Mouse (Mus musculus) heart, adult 8-10 months (tissue): ENCODE data around the gene Gm10024. TPM values are rescaled to one million over a fixed set of nuclear protein-coding genes. Genes with fewer than 3 reads are reported as not detected.
"Not testable (repeated sequence)": the region's sequence is repeated elsewhere in the genome, so short reads cannot be mapped to it uniquely, and the experiment has no call there.

Experiments
- DNase-seq: peaks from one replicate; pipeline ENCODE4 v3.0.0; 2022; ENCODE audit warnings: low spot score
- total RNA-seq, 4 experiments: library from RNA; stranded (reverse); gene quantifications; 2 replicates each; pipeline ENCODE4 v1.2.4; 2022

Gm10024 gene
- total RNA-seq, 4 experiments from 2014 or later, result not detected

GRCm38 (mm10) chr10:77729241-77729640 lies 18.0 kb downstream of the Gm10024 start:
- no peak for DNase-seq

- no peak for DNase-seq
Observed at GRCm38 (mm10) chr10:77735928-77736327, 24.7 kb downstream of the Gm10024 start.

- no peak for DNase-seq
Observed at GRCm38 (mm10) chr10:77738929-77739328, 27.7 kb downstream of the Gm10024 start.

- not testable (repeated sequence) for DNase-seq
Observed at GRCm38 (mm10) chr10:77741924-77742688, 30.8 kb downstream of the Gm10024 start, which contains the start of gene Gm18596. Gene Gm18596 (minus strand): TSS chr10:77742638.

GRCm38 (mm10) chr10:77750686-77751085 lies 39.4 kb downstream of the Gm10024 start:
- not testable (repeated sequence) for DNase-seq

GRCm38 (mm10) chr10:77751254-77751653 lies 40.0 kb downstream of the Gm10024 start, which contains the start of gene Gm9736:
Gene Gm9736 (minus strand): TSS chr10:77751354.
- DNase-seq, result not testable (repeated sequence)

- not testable (repeated sequence) for DNase-seq
Observed at GRCm38 (mm10) chr10:77752312-77752711, 41.1 kb downstream of the Gm10024 start.

- DNase-seq, result no peak
Observed at GRCm38 (mm10) chr10:77753448-77753847, 42.2 kb downstream of the Gm10024 start.

- not testable (repeated sequence) for DNase-seq
Observed at GRCm38 (mm10) chr10:77759582-77759981, 48.3 kb downstream of the Gm10024 start, which contains the start of gene Gm3233. Gene Gm3233 (minus strand): TSS chr10:77759682.

Other genes starting within 250 kb of the Gm10024 start
- gene Fam207a, start 195.7 kb upstream of the Gm10024 start, total RNA-seq, result 10 to 100 TPM in 1 of 4 experiments, 1 to 10 TPM in 3; 8.0 to 12.4 (median 9.1) TPM
- 10 to 100 TPM in 1 of 4 experiments, 1 to 10 TPM in 3; 3.3 to 25.5 (median 3.7) TPM for gene Itgb2, start 181.2 kb upstream of the Gm10024 start, total RNA-seq
- gene Pttg1ip, start 129.7 kb upstream of the Gm10024 start, total RNA-seq, result 100 to 1,000 TPM; 132 to 142 (median 134) TPM
- gene Sumo3, start 105.4 kb upstream of the Gm10024 start, total RNA-seq, result 10 to 100 TPM; 59.3 to 76.7 (median 67.5) TPM
- 10 to 100 TPM in 3 of 4 experiments, 1 to 10 TPM in 1; 8.3 to 15.8 (median 13.9) TPM for gene Gm49325, start 105.3 kb upstream of the Gm10024 start, total RNA-seq
- gene Ube2g2, start 89.2 kb upstream of the Gm10024 start, total RNA-seq, result 10 to 100 TPM; 78.9 to 82.9 (median 81.2) TPM
- gene Tspear, start 24.9 kb upstream of the Gm10024 start, total RNA-seq, result not detected
- not detected for gene Gm19402, start 20.7 kb upstream of the Gm10024 start, total RNA-seq
- gene Gm9508, start 14.2 kb upstream of the Gm10024 start, total RNA-seq, result not detected
- not detected for gene Gm10272, start 4.8 kb upstream of the Gm10024 start, total RNA-seq
- gene Gm10142, start 4.3 kb downstream of the Gm10024 start, total RNA-seq, result not detected
- gene Krtap12-1, start 9.1 kb downstream of the Gm10024 start, total RNA-seq, result not detected
- not detected for gene Gm10100, start 15.0 kb downstream of the Gm10024 start, total RNA-seq
- not detected for gene Gm18596, start 31.2 kb downstream of the Gm10024 start, total RNA-seq
- not detected for gene Gm9736, start 39.9 kb downstream of the Gm10024 start, total RNA-seq
- not detected for gene Gm3233, start 48.2 kb downstream of the Gm10024 start, total RNA-seq
- not detected for gene Gm3238, start 59.9 kb downstream of the Gm10024 start, total RNA-seq
- gene Gm7138, start 65.5 kb downstream of the Gm10024 start, total RNA-seq, result not detected
- not detected for gene Gm3250, start 71.1 kb downstream of the Gm10024 start, total RNA-seq
- gene Gm7137, start 76.7 kb downstream of the Gm10024 start, total RNA-seq, result not detected
- not detected for gene Gm9639, start 83.6 kb downstream of the Gm10024 start, total RNA-seq
- not detected for gene Gm19668, start 87.7 kb downstream of the Gm10024 start, total RNA-seq
- gene Gm9507, start 100.4 kb downstream of the Gm10024 start, total RNA-seq, result not detected
- not detected for gene Gm2696, start 103.2 kb downstream of the Gm10024 start, total RNA-seq
- not detected for gene Krtap10-4, start 115.6 kb downstream of the Gm10024 start, total RNA-seq
- gene Krtap10-10, start 124.5 kb downstream of the Gm10024 start, total RNA-seq, result not detected
- not detected for gene Gm36176, start 135.3 kb downstream of the Gm10024 start, total RNA-seq
- gene Gm10318, start 141.4 kb downstream of the Gm10024 start, total RNA-seq, result not detected
- gene Gm3285, start 150.5 kb downstream of the Gm10024 start, total RNA-seq, result not detected
- gene Lrrc3, start 191.1 kb downstream of the Gm10024 start, total RNA-seq, result 1 to 10 TPM in 2 of 4 experiments, under 1 TPM in 2; 0.63 to 1.2 (median 0.92) TPM